Mouse (Mus musculus) kidney, postnatal 10 days (tissue): ENCODE measurements around the gene Fbxo47.
A peak's percentile ranks its signal among the peaks of the same experiment; 100 is the strongest.

Source experiments
- DNase-seq: peaks from one replicate; pipeline ENCODE4 v3.0.0; 2021; ENCODE audit warnings: mixed read lengths

Gene Fbxo47

GRCm38 (mm10) chr11:97883918-97884600 lies at the start of gene Fbxo47:
Fbxo47 (minus strand) TSS chr11:97884154.
- DNase-seq, result peak; percentile 98

GRCm38 (mm10) chr11:97933553-97933952 lies 49.6 kb upstream of the Fbxo47 start:
- no peak for DNase-seq

- no peak for DNase-seq
These were observed 45.0 kb upstream of the Fbxo47 start for GRCm38 (mm10) chr11:97928905-97929304.

GRCm38 (mm10) chr11:97924217-97924616 lies 40.3 kb upstream of the Fbxo47 start:
- no peak for DNase-seq

- no peak for DNase-seq
These were observed 39.7 kb upstream of the Fbxo47 start for GRCm38 (mm10) chr11:97923639-97924038.

- no peak for DNase-seq
These were observed 32.1 kb upstream of the Fbxo47 start for GRCm38 (mm10) chr11:97915974-97916503.

- no peak for DNase-seq
These were observed 31.5 kb upstream of the Fbxo47 start for GRCm38 (mm10) chr11:97915471-97915870.

GRCm38 (mm10) chr11:97913111-97913510 lies 29.2 kb upstream of the Fbxo47 start:
- DNase-seq, result no peak

GRCm38 (mm10) chr11:97908634-97909348 lies 24.8 kb upstream of the Fbxo47 start:
- DNase-seq, result no peak

GRCm38 (mm10) chr11:97907935-97908334 lies 24.0 kb upstream of the Fbxo47 start:
- DNase-seq, result no peak

- DNase-seq, result no peak
These were observed 23.0 kb upstream of the Fbxo47 start for GRCm38 (mm10) chr11:97906905-97907304.

GRCm38 (mm10) chr11:97905941-97906340 lies 22.0 kb upstream of the Fbxo47 start:
- DNase-seq, result no peak

GRCm38 (mm10) chr11:97905540-97905939 lies 21.6 kb upstream of the Fbxo47 start:
- no peak for DNase-seq

- no peak for DNase-seq
These were observed 20.8 kb upstream of the Fbxo47 start for GRCm38 (mm10) chr11:97904801-97905200.

GRCm38 (mm10) chr11:97901806-97902205 lies 17.9 kb upstream of the Fbxo47 start:
- no peak for DNase-seq

- peak; percentile 93 for DNase-seq
These were observed 15.9 kb upstream of the Fbxo47 start for GRCm38 (mm10) chr11:97899822-97900221.

- no peak for DNase-seq
These were observed 13.7 kb upstream of the Fbxo47 start for GRCm38 (mm10) chr11:97897568-97898185.

GRCm38 (mm10) chr11:97896655-97897054 lies 12.7 kb upstream of the Fbxo47 start:
- no peak for DNase-seq

GRCm38 (mm10) chr11:97891821-97892220 lies 7.9 kb upstream of the Fbxo47 start:
- DNase-seq, result no peak

GRCm38 (mm10) chr11:97885296-97885915 lies 1.5 kb upstream of the Fbxo47 start:
- no peak for DNase-seq

- no peak for DNase-seq
These were observed 739 bp upstream of the Fbxo47 start for GRCm38 (mm10) chr11:97884601-97885185.

GRCm38 (mm10) chr11:97883542-97883917 lies 424 bp downstream of the Fbxo47 start:
- DNase-seq, result peak; percentile 78

GRCm38 (mm10) chr11:97880362-97880761 lies 3.6 kb downstream of the Fbxo47 start:
- DNase-seq, result no peak
